Mouse (Mus musculus) E14TG2a.4 (cell line): ENCODE data around the gene Nin.

Source experiments
- CTCF ChIP-seq: conservative IDR thresholded peaks from 2 replicates; pipeline ENCODE4 v1.5.1; 2014; ENCODE audit warnings: low read length
- NANOG ChIP-seq: IDR thresholded peaks from 2 replicates; pipeline ENCODE4 v1.6.1; 2014; ENCODE audit warnings: borderline replicate concordance, low read length, mixed read lengths

- TF ChIP-seq CTCF (no peak), NANOG (no peak)
Measured at GRCm38 (mm10) chr12:70047281-70047680, 66.2 kb downstream of the Nin start.
